16 mouse cellular contexts compared by ENCODE assay signal in the genomic region with DNA sequence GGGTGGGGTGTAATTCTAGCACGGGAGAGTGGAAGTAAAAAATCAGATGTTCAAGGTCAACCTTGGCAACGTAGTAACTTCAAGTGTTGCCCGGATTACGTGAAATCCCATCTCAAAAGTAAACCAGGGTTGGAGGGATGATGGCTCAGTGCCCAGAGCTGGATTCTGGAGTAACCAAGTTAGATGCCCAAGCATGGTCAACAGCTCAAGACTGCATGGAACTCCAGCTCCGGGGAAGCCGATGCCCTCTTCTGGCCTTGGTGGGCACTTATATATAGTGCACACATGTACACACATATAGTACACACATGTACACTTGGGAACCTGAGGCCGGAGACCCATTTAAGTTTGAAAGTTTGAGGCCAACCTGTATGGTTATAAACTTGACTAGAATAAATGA. TPM values are rescaled to one million over a fixed set of nuclear protein-coding genes. Genes with fewer than 3 reads are reported as not detected.
DNase-seq lines count a peak whose midpoint lies in the region; ATAC-seq and TF ChIP-seq lines count a peak whose summit lies in the region.
"Had no signal": no experiment of that assay in that cellular context is flagged by ENCODE, and none has a peak within 500 bp of the region (broad histone marks: within the 10 kb centered on the region; RNA-seq: fewer than 3 reads in every experiment).

No protein-coding gene starts in this region.

- peak; percentile 82 for DNase-seq in heart, adult 11 months
- no peak for DNase-seq in heart, postnatal 14 days
- DNase-seq in liver, embryonic 13.5 days, result no peak
- no peak for DNase-seq in liver
- no peak for DNase-seq in intestine, embryonic 14.5 days (ENCODE audit: low spot score)
- no peak for DNase-seq in liver, postnatal 0 days
- DNase-seq in gastrocnemius, postnatal 25 days, result no peak
- no peak for DNase-seq in layer of hippocampus, postnatal 36 days
- DNase-seq: adrenal gland, adult 8-10 months; cerebellum, adult 8-10 months; right cerebral cortex, postnatal 14 days; thymus, adult 2 months had no signal

- no peak overlapping the region for H3K4me3 ChIP-seq in liver, embryonic 13.5 days (replicated peaks)
- 0 out of 2 replicates have a peak overlapping the region, but pooled peaks have one; percentile 93 for H3K4me3 ChIP-seq in intestine, embryonic 14.5 days (ENCODE audit: low read depth, low read length)
- H3K4me3 ChIP-seq in liver, postnatal 0 days (ENCODE audit: low read depth, low read length), result no peak overlapping the region
- H3K4me3 ChIP-seq: forebrain, embryonic 13.5 days had no signal

- H3K27me3 ChIP-seq in liver, embryonic 13.5 days, result no peaks in the 10 kb centered on the region
- no peaks in the 10 kb centered on the region for H3K27me3 ChIP-seq in intestine, embryonic 14.5 days (replicated peaks; ENCODE audit: control insufficient read depth, insufficient read depth, low read length)
- H3K27me3 ChIP-seq in liver, postnatal 0 days (ENCODE audit: insufficient read depth, low read length), result no peaks in the 10 kb centered on the region
- H3K27me3 ChIP-seq: forebrain, embryonic 13.5 days; liver, embryonic 15.5 days had no signal

- no peak for TF ChIP-seq EP300 in liver, postnatal 0 days (IDR thresholded peaks at IDR 0.05; ENCODE audit: low read depth)

- TF ChIP-seq CTCF in liver, postnatal 0 days (IDR thresholded peaks at IDR 0.05; ENCODE audit: low read depth), result 0 out of 2 replicates have a peak, but pooled peaks have one; percentile 11

- H3K4me2 ChIP-seq in liver, embryonic 13.5 days, result peak overlapping the region; percentile 90; the same call in 1 of the 2 replicates
- H3K4me2 ChIP-seq in intestine, embryonic 14.5 days (ENCODE audit: low read length), result peak overlapping the region; percentile 73; the same call in 1 of the 2 replicates
- peak overlapping the region; percentile 89 for H3K4me2 ChIP-seq in liver, postnatal 0 days (ENCODE audit: low read depth, low read length)

- H3K36me3 ChIP-seq in liver, embryonic 13.5 days, result peaks cover 24% of the 10 kb centered on the region
- H3K36me3 ChIP-seq in intestine, embryonic 14.5 days (ENCODE audit: control insufficient read depth, insufficient read depth, low read length), result peaks cover 14% of the 10 kb centered on the region; the same call in 1 of the 2 replicates
- H3K36me3 ChIP-seq in liver, postnatal 0 days (replicated peaks; ENCODE audit: insufficient read depth, low read length), result peaks cover 5% of the 10 kb centered on the region; the same call in 1 of the 2 replicates

- peaks cover 51% of the 10 kb centered on the region for H3K4me1 ChIP-seq in liver, embryonic 13.5 days (replicated peaks)
- H3K4me1 ChIP-seq in intestine, embryonic 14.5 days (replicated peaks; ENCODE audit: control insufficient read depth, insufficient read depth, low read length), result peaks cover 28% of the 10 kb centered on the region
- peaks cover 25% of the 10 kb centered on the region for H3K4me1 ChIP-seq in liver, postnatal 0 days (ENCODE audit: insufficient read depth)

- intact Hi-C loops in heart, postnatal 14 days (cut with DNase I), result loop anchor here (2.0 kb wide), 1 partner anchor 27 kb away; the partner anchor contains the start of gene Rhoc

- 91% methylated on average over 7 of the region's 7 CpGs for WGBS in liver, embryonic 13.5 days (ENCODE audit: insufficient replicate concordance)
- WGBS in intestine, embryonic 14.5 days, result 96% methylated on average over 7 of the region's 7 CpGs
- 88% methylated on average over 7 of the region's 7 CpGs for WGBS in liver, postnatal 0 days (ENCODE audit: insufficient replicate concordance)

- no peak overlapping the region for H3K9ac ChIP-seq in liver, embryonic 13.5 days
- H3K9ac ChIP-seq in intestine, embryonic 14.5 days (ENCODE audit: low read length), result no peak overlapping the region
- no peak overlapping the region for H3K9ac ChIP-seq in liver, postnatal 0 days (replicated peaks)
- H3K9ac ChIP-seq: forebrain, embryonic 13.5 days; liver, embryonic 15.5 days had no signal

- H3K27ac ChIP-seq in liver, embryonic 13.5 days, result no peak overlapping the region
- H3K27ac ChIP-seq in intestine, embryonic 14.5 days (ENCODE audit: low read depth), result no peak overlapping the region
- H3K27ac ChIP-seq in liver, postnatal 0 days (ENCODE audit: low read depth), result 0 out of 2 replicates have a peak overlapping the region, but pooled peaks have one; percentile 90
- H3K27ac ChIP-seq: forebrain, embryonic 13.5 days; liver, embryonic 15.5 days had no signal

- no peak for ATAC-seq in liver, embryonic 13.5 days (ENCODE audit: low read depth)
- ATAC-seq in intestine, embryonic 14.5 days (replicated peaks; ENCODE audit: low FRiP score, low TSS enrichment, low read depth), result no peak
- ATAC-seq in liver, postnatal 0 days, result no peak
- ATAC-seq: forebrain, embryonic 13.5 days; inflammation-experienced regulatory T-cells, adult 6 months; midbrain, embryonic 16.5 days had no signal

- H3K9me3 ChIP-seq in liver, embryonic 13.5 days (replicated peaks), result no peaks in the 10 kb centered on the region
- H3K9me3 ChIP-seq in intestine, embryonic 14.5 days (ENCODE audit: control insufficient read depth, low read length), result no peaks in the 10 kb centered on the region
- H3K9me3 ChIP-seq in liver, postnatal 0 days (ENCODE audit: low read length), result no peaks in the 10 kb centered on the region
- H3K9me3 ChIP-seq: forebrain, embryonic 13.5 days; liver, embryonic 15.5 days had no signal

RNA-seq across cellular contexts. Expression of gene Mov10, which starts 2.2 kb away (rescaled TPM):
- total RNA-seq in heart, postnatal 14 days (2021), result 1 to 10 TPM; 7.4 to 7.9 TPM
- polyA plus RNA-seq in liver, embryonic 13.5 days (2015; fragmentation: Nextera tagmentation; extraction: Ambion mirVana), result 26.2 and 28.7 TPM in 2 replicates
- polyA plus RNA-seq in intestine, embryonic 14.5 days (2014; fragmentation: Nextera tagmentation; extraction: Ambion mirVana), result 83.6 and 94.5 TPM in 2 replicates
- 36.1 and 37.3 TPM in 2 replicates for polyA plus RNA-seq in liver, postnatal 0 days (2015; fragmentation: Nextera tagmentation; extraction: Ambion mirVana)
- total RNA-seq in gastrocnemius, postnatal 25 days (2021), result 1 to 10 TPM; 1.4 to 1.7 TPM
- total RNA-seq in layer of hippocampus, postnatal 36 days (2021), result 10 to 100 TPM in 1 of 2 experiments, 1 to 10 TPM in 1; 8.4 to 12.9 TPM

RNA-seq across cellular contexts. Expression of gene Rhoc, which starts 28.0 kb away (rescaled TPM):
- total RNA-seq in heart, postnatal 14 days (2021), result 100 to 1,000 TPM; 139 to 166 TPM
- polyA plus RNA-seq in liver, embryonic 13.5 days (2015; fragmentation: Nextera tagmentation; extraction: Ambion mirVana), result 19.4 and 21.5 TPM in 2 replicates
- polyA plus RNA-seq in intestine, embryonic 14.5 days (2014; fragmentation: Nextera tagmentation; extraction: Ambion mirVana), result 166 and 184 TPM in 2 replicates
- 37.0 and 38.1 TPM in 2 replicates for polyA plus RNA-seq in liver, postnatal 0 days (2015; fragmentation: Nextera tagmentation; extraction: Ambion mirVana)
- total RNA-seq in gastrocnemius, postnatal 25 days (2021), result 10 to 100 TPM; 44.8 to 66.5 TPM
- 10 to 100 TPM; 24.0 to 24.3 TPM for total RNA-seq in layer of hippocampus, postnatal 36 days (2021)

RNA-seq across cellular contexts. Expression of gene Fam19a3, which starts 34.5 kb away (rescaled TPM):
- total RNA-seq in heart, postnatal 14 days (2021), result 1 to 10 TPM; 2.2 to 2.3 TPM
- polyA plus RNA-seq in liver, embryonic 13.5 days (2015; fragmentation: Nextera tagmentation; extraction: Ambion mirVana), result not detected in 2 replicates
- 0.04 and 0.11 TPM in 2 replicates for polyA plus RNA-seq in intestine, embryonic 14.5 days (2014; fragmentation: Nextera tagmentation; extraction: Ambion mirVana)
- 0.02 TPM in 1 of 2 replicates, not detected in the other for polyA plus RNA-seq in liver, postnatal 0 days (2015; fragmentation: Nextera tagmentation; extraction: Ambion mirVana)
- 1 to 10 TPM; 4.0 to 4.6 TPM for total RNA-seq in gastrocnemius, postnatal 25 days (2021)
- not detected for total RNA-seq in layer of hippocampus, postnatal 36 days (2021)
- polyA plus RNA-seq: liver, embryonic 15.5 days; midbrain, embryonic 16.5 days had no signal

RNA-seq across cellular contexts. Expression of gene Ppm1j, which starts 35.3 kb away (rescaled TPM):
- total RNA-seq in heart, postnatal 14 days (2021), result 10 to 100 TPM; 39.2 to 39.7 TPM
- 0.37 and 0.59 TPM in 2 replicates for polyA plus RNA-seq in liver, embryonic 13.5 days (2015; fragmentation: Nextera tagmentation; extraction: Ambion mirVana)
- 2.1 and 3.1 TPM in 2 replicates for polyA plus RNA-seq in intestine, embryonic 14.5 days (2014; fragmentation: Nextera tagmentation; extraction: Ambion mirVana)
- polyA plus RNA-seq in liver, postnatal 0 days (2015; fragmentation: Nextera tagmentation; extraction: Ambion mirVana), result 0.30 and 0.31 TPM in 2 replicates
- 10 to 100 TPM; 34.3 to 40.8 TPM for total RNA-seq in gastrocnemius, postnatal 25 days (2021)
- under 1 TPM in 1 of 2 experiments, not detected in 1; 0.25 TPM for total RNA-seq in layer of hippocampus, postnatal 36 days (2021)

RNA-seq across cellular contexts. Expression of gene St7l, which starts 47.7 kb away (rescaled TPM):
- 10 to 100 TPM; 25.3 to 25.9 TPM for total RNA-seq in heart, postnatal 14 days (2021)
- polyA plus RNA-seq in liver, embryonic 13.5 days (2015; fragmentation: Nextera tagmentation; extraction: Ambion mirVana), result 11.4 and 15.2 TPM in 2 replicates
- polyA plus RNA-seq in intestine, embryonic 14.5 days (2014; fragmentation: Nextera tagmentation; extraction: Ambion mirVana), result 33.1 and 34.6 TPM in 2 replicates
- 15.8 and 16.4 TPM in 2 replicates for polyA plus RNA-seq in liver, postnatal 0 days (2015; fragmentation: Nextera tagmentation; extraction: Ambion mirVana)
- total RNA-seq in gastrocnemius, postnatal 25 days (2021), result 10 to 100 TPM; 20.7 to 21.2 TPM
- total RNA-seq in layer of hippocampus, postnatal 36 days (2021), result 10 to 100 TPM; 39.7 to 50.1 TPM
